Mouse (Mus musculus): Measurements from ENCODE around the gene Hsf5. TPM values are rescaled to one million over a fixed set of nuclear protein-coding genes. Genes with fewer than 3 reads are reported as not detected.

Gene Hsf5
- total RNA-seq, 4 experiments from 2014 or later, result 0.27 to 0.49 TPM; not detected in 2

- DNase-seq, result no peak
Observed at GRCm38 (mm10) chr11:87642865-87643264, 25.9 kb downstream of the Hsf5 start.

GRCm38 (mm10) chr11:87654693-87655092, 37.7 kb downstream of the Hsf5 start:
- DNase-seq, result no peak

DNA sequence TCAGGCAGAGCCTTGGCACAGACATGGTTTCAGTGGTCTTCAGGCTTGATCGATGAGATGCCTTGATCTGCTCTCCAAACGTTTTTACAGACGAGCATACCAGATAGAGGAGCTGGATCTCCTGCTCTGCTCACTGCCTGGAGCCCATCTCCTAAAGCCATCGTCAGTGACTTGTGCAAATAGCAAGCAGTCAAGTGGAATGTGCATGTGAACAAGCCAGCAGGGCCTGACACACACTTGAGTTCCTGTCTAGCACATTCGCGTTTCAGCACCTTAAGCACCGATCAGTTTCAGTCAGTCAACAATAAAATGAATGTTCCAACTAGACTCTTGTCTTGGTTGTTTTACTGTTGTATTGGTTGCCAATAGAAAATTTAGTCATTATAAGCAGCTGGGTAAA, 42.3 kb downstream of the Hsf5 start:
- DNase-seq, result no peak

DNA sequence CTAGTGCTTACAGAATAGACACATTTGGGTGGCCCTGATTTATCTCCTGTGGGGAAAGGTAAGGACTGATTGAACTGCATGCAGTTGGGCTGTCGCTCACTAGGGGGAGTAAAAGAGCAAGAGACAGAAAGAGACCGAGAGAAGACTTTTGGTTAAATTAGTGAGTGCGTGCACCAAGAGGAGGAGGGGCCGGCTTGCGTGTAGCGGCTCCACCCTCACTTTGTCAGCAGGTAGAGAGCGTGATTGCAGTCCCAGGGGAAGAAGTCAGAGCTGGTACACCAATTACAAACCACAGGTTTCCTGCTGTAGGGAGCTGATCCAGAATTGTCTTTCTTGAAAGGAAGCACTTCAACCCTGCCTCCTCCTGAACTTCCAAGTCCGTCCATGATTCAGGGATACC, 45.4 kb downstream of the Hsf5 start, which contains the start of gene Rnf43:
Gene Rnf43, plus strand, starts transcription at position 316 of the 400 bp plus-strand sequence.
- peak; percentile 83 for DNase-seq

- no peak for DNase-seq
Observed at GRCm38 (mm10) chr11:87662822-87663221, 45.9 kb downstream of the Hsf5 start.

- no peak for DNase-seq
Observed at GRCm38 (mm10) chr11:87663948-87664347, 47.0 kb downstream of the Hsf5 start.

DNA sequence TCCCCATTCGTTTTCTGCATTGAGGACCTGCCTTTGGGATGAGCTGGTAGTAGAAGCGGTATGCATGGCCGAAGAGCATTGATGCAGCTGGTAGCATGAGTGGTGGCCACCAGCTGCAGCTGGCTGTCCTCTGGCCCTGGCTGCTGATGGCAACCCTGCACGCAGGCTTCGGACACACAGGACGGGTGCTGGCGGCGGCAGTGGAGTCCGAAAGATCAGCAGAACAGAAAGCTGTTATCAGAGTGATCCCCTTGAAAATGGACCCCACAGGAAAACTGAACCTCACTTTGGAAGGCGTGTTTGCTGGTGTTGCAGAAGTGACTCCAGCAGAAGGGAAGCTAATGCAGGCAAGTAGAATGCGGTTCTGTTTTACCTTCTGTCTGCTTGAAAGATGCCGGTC, 47.6 kb downstream of the Hsf5 start:
- no peak for DNase-seq

DNA sequence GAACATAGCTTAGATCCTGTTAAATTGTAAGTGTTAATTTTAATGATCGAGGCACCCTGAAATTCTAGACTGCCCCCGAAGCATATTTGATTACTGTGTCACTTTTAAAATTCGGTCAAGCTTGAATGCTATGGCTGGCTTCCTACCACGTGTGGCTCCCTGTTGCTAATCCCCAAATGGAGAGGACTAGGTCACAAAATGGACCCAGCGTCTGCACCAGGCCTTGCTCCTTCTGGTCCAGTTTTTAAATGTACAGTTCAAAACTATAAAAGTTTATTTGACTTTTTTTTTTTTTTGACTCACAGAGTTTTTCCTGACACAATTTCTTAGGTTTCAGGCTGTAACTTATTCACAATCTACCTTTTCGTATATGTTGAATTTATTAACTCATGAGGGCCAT, 48.3 kb downstream of the Hsf5 start:
- no peak for DNase-seq

- no peak for DNase-seq
Observed at GRCm38 (mm10) chr11:87665658-87666057, 48.7 kb downstream of the Hsf5 start.

DNA sequence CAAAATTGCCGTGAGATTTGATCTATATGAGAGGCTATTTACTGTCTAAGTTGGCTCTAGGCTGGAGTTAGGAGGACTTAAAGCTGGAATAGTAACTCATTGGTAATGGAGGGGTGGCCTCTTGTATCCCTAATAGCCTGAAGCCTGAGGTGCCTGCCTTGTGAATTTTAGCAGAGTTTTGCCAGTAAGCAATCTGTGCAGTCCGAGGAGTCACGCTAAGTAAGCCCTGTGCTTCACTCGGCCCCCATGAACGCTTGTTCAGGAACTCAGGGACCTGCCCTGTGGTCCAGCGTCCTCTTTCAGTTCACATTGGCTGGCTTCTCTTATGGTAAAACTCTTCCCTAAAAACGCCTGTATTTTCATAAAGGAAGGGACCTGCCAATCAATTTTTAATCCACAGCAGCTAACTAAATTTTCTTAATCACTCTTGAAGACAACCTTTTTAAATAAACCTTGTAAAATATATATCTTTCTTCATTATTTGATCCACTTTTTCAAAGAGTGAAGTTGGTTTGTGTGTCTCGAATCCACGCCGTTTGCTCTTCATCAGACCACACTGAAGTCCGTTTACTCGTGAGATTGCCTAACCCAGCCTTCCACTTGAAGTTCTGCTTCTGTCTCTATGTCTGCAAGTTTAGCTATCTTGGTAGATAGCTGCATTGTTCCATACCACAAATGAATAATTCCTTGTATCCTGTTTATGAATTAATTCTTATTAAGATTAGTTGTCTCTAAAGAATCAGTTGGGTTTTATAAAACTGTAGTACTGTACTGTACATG, 49.5 kb downstream of the Hsf5 start:
- no peak for DNase-seq

GRCm38 (mm10) chr11:87667107-87668090, 50.4 kb downstream of the Hsf5 start:
- DNase-seq, result no peak

DNA sequence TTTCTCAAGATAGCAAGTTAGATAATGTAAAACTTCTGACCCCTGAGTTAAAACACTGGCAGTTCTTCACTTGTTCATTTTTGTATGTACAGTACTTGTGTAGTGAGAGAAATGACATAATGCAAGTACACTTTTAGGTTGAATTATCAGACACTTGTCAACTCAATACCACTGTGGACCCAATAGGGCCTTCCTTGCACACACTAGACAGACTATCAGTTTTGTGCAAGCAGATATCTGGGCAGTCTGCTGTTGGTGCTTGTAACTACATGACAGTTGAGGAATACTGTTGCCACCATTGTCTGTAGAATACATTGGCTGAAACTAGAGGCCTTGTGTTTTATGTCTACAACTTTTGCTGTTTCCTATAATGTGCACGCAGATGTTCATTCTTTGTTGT, 56.3 kb downstream of the Hsf5 start:
- DNase-seq, result no peak

- no peak for DNase-seq
Observed at GRCm38 (mm10) chr11:87675606-87676005, 58.6 kb downstream of the Hsf5 start.

GRCm38 (mm10) chr11:87677756-87678155, 60.8 kb downstream of the Hsf5 start:
- DNase-seq, result no peak

- no peak for DNase-seq
Observed at GRCm38 (mm10) chr11:87678545-87678944, 61.6 kb downstream of the Hsf5 start.

- DNase-seq, result no peak
Observed at GRCm38 (mm10) chr11:87678976-87679375, 62.0 kb downstream of the Hsf5 start.

DNA sequence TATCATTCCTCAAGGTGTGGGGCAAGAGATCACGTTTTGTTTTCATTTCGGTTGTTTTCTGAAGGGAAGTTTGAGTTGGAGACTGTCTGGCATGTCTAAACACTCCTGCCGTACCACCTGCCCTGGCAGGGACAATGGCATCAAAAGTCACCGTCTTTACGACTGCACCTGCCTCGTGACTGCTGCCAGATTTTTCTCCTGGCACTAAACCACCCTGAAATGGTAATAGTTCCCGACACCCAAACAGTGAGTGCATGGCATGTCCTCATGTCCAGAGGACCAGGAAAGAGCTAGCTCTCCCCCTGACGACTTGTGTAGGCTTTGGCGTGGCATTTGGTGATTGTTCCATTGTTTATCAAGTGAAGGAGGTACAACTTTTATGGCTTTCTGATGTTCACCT, 63.8 kb downstream of the Hsf5 start:
- DNase-seq, result no peak

DNA sequence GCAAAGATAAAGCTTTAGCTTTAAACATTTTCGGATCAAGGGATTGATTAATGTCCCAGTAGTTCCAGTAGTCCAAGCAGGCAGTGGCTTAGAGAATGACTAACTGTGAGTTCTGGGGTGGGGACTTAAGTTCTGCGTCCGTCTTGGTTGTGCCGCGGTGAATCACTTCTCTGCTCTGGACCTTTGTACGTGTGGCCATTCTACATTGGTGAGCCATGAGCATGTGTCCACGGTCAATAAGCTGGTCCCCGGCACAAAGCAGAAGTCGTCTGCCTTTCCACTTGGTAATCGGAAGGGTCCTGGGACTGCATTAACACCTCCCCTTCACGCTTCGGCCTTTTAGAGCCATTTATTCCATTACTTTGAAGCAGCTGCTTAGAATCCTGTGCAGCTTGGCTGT, 65.1 kb downstream of the Hsf5 start:
- DNase-seq, result no peak

GRCm38 (mm10) chr11:87682838-87683571, 66.0 kb downstream of the Hsf5 start:
- DNase-seq, result peak; percentile 23

DNA sequence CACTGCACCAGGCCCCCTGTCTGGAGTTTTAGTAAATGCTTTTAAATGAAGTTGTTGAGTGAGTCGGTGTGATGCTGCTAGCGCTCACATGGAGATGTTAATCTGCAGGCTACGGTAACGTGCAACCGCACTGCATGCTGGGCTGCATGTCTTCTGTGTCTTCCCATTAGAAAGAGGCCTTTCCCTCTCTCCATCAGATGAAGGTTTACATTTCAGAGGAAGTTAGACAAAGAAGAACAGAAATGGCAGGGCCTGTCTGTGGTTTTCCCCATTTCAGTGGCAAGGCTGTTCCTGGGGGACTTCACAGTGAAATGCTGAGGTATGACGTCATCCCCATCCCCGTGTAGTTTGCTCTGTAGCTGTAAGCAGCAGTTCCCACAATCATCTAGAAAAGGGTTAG, 69.4 kb downstream of the Hsf5 start:
- DNase-seq, result no peak

- no peak for DNase-seq
Observed at GRCm38 (mm10) chr11:87687246-87688225, 70.6 kb downstream of the Hsf5 start.

All from adrenal gland, adult 8-10 months (tissue).